Mouse (Mus musculus) lung, postnatal 0 days (tissue): ENCODE data around the gene Acox2. TPM values are rescaled to one million over a fixed set of nuclear protein-coding genes. Genes with fewer than 3 reads are reported as not detected.

Experiments used
- ATAC-seq: fragments of 200-750 bp; cut with Nextera tagmentation; 2 replicates; pipeline ENCODE4 v1.8.0; 2017; ENCODE audit warnings: moderate library complexity
- DNase-seq: peaks from one replicate; pipeline ENCODE4 v3.0.0-alpha.2; 2016; ENCODE audit warnings: low spot score
- H3K27ac ChIP-seq: fragments of 300-500 bp; sonication (generic); 2 replicates; pipeline ENCODE4 v1.5.1; 2014; ENCODE audit warnings: antibody characterized with exemption, mild to moderate bottlenecking, low read length, mixed read lengths
- H3K27me3 ChIP-seq: fragments of 300-500 bp; sonication (generic); replicated peaks from 2 replicates; pipeline ENCODE4 v1.6.1; 2014; ENCODE audit warnings: low read length, mixed read lengths; ENCODE audit not compliant: insufficient read depth
- H3K36me3 ChIP-seq: fragments of 300-500 bp; sonication (generic); 2 replicates; pipeline ENCODE4 v1.6.1; 2014; ENCODE audit warnings: low read length, mixed read lengths; ENCODE audit not compliant: insufficient read depth
- H3K4me1 ChIP-seq: fragments of 300-500 bp; sonication (generic); 2 replicates; pipeline ENCODE4 v1.6.1; 2014; ENCODE audit warnings: antibody characterized with exemption, low read depth, low read length, mixed read lengths; ENCODE audit not compliant: insufficient read depth
- H3K4me2 ChIP-seq: fragments of 300-500 bp; sonication (generic); replicated peaks from 2 replicates; pipeline ENCODE4 v1.6.1; 2014; ENCODE audit warnings: low read depth, mild to moderate bottlenecking, low read length, moderate library complexity, mixed read lengths
- H3K4me3 ChIP-seq: fragments of 300-500 bp; sonication (generic); 2 replicates; pipeline ENCODE4 v1.5.1; 2014; ENCODE audit warnings: low read depth, low read length
- H3K9ac ChIP-seq: fragments of 300-500 bp; sonication (generic); replicated peaks from 2 replicates; pipeline ENCODE4 v1.6.1; 2014; ENCODE audit warnings: low read depth, mild to moderate bottlenecking
- H3K9me3 ChIP-seq: fragments of 300-500 bp; sonication (generic); 2 replicates; pipeline ENCODE4 v1.6.1; 2016; ENCODE audit warnings: low read length, mixed read lengths
- CTCF ChIP-seq: IDR thresholded peaks from 2 replicates; pipeline ENCODE4 v1.5.1; 2016; ENCODE audit warnings: antibody characterized with exemption, mild to moderate bottlenecking
- EP300 ChIP-seq: IDR thresholded peaks from 2 replicates; pipeline ENCODE4 v1.6.1; 2016; ENCODE audit warnings: antibody characterized with exemption, mild to moderate bottlenecking, control low read depth
- WGBS: fragments of 180-500 bp; shearing (Covaris S2); extraction: QIAGEN DNeasy Blood & Tissue Kit; methylation state at CpG from one replicate; pipeline ENCODE4 v1.1.7; 2014; 5-methylcytosine and 5-hydroxymethylcytosine counted together
- polyA plus RNA-seq: library from polyadenylated mRNA; unstranded; fragments of >200 nt; fragmentation: Nextera tagmentation; extraction: Ambion mirVana; gene quantifications from 2 replicates; pipeline ENCODE4 v1.2.1, GENCODE M21; 2015

Acox2 gene
- polyA plus RNA-seq, 1 experiment from 2014 or later = 6.3 TPM

- Histone ChIP-seq H3K4me3 (no peak overlapping the region), H3K9ac (no peak overlapping the region), H3K27me3 (no peaks in the 10 kb centered on the region), H3K27ac (no peak overlapping the region), H3K9me3 (no peaks in the 10 kb centered on the region), H3K36me3 (no peaks in the 10 kb centered on the region), H3K4me1 (peaks cover 4% of the 10 kb centered on the region; the same call in 1 of the 2 replicates), H3K4me2 (no peak overlapping the region)
- ATAC-seq (peak; percentile 39; the same call in 1 of the 2 replicates), DNase-seq (peak; percentile 75)
- TF ChIP-seq CTCF = peak; percentile 76
- TF ChIP-seq EP300 = no peak
- 61% methylated on average over 7 of the region's 7 CpGs for WGBS
Measured at GRCm38 (mm10) chr14:8255076-8255729, 4.0 kb downstream of the Acox2 start.

DNA sequence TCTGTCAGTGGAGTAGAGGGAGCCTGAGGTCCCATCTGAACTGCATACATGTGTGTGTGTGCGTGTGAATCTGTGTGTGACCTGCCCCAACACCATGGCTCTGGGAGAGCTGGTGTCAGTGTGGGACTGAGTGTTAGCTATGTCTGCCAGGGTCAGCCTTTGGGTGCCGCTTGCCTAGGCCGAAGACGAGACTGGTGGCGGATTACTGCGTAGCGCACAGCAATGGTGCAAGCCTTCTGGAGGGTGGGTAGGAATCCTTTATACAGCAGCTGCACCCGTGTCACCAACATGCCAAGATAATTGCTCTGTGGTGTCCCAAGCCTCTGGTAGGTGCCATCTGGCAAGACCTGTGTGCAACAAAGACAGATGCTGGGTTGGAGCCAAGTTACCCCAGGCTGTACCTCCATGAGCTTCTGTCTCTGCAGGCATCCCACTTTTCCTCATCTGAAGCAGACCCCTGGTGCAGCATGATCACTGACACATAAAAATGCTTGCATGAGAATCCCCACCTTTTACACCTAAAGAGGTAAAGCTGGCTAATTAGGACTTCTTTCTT is 7.7 kb downstream of the Acox2 start:
- Histone ChIP-seq H3K27me3 (no peaks in the 10 kb centered on the region), H3K9me3 (no peaks in the 10 kb centered on the region), H3K4me2 (no peak overlapping the region), H3K27ac (no peak overlapping the region), H3K9ac (no peak overlapping the region), H3K4me1 (no peaks in the 10 kb centered on the region), H3K36me3 (no peaks in the 10 kb centered on the region), H3K4me3 (no peak overlapping the region)
- no peak for TF ChIP-seq CTCF
- no peak for TF ChIP-seq EP300
- ATAC-seq = no peak
- DNase-seq = no peak
- WGBS = 96% methylated on average over 8 of the region's 8 CpGs

DNA sequence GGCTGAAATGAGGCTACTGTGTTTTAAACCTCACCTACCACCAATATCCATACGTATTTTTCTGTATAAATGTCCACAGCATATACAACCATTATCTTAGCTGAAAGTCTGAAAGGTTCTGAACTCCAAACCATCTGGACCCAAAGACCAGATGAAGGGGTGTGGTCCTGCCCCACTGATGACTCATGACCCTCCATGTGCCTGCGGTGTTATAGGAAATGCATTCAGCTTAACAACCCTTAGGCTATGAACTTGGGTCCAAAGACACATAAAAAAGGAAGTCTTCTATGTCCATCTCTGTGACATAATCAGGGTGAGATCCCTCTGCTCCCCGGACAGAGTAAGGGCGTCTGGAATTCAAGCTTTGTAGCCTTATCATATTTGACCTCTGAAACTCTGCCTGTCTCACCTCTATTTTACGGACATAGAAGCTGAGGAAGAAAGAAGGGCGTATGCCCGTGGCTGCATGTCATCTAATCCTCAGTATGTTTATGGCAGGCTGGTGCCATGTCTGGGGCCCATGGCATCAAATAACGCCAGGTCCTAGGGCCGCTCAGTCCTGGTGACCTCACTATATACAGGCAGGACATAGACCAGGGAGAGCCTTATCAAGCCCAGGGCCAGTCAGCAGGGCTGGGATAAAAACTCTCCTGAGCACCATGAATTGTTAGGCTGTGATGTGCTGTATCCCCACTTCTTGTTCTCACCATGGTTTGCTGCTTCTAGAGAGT is 8.8 kb downstream of the Acox2 start:
- no peaks in the 10 kb centered on the region for H3K4me1 ChIP-seq
- DNase-seq = no peak
- no peak overlapping the region for H3K27ac ChIP-seq
- H3K9me3 ChIP-seq = no peaks in the 10 kb centered on the region
- TF ChIP-seq EP300 = no peak
- no peak for TF ChIP-seq CTCF
- H3K9ac ChIP-seq = no peak overlapping the region
- no peak overlapping the region for H3K4me2 ChIP-seq
- ATAC-seq = no peak
- no peaks in the 10 kb centered on the region for H3K36me3 ChIP-seq
- WGBS = 77% methylated on average over 9 of the region's 9 CpGs
- no peaks in the 10 kb centered on the region for H3K27me3 ChIP-seq
- no peak overlapping the region for H3K4me3 ChIP-seq

GRCm38 (mm10) chr14:8249206-8249605 is 9.9 kb downstream of the Acox2 start:
- no peak for DNase-seq
- no peak overlapping the region for H3K4me2 ChIP-seq
- TF ChIP-seq EP300 (no peak), CTCF (no peak)
- H3K27me3 ChIP-seq = no peaks in the 10 kb centered on the region
- ATAC-seq = no peak
- no peaks in the 10 kb centered on the region for H3K4me1 ChIP-seq
- no peaks in the 10 kb centered on the region for H3K9me3 ChIP-seq
- no peak overlapping the region for H3K27ac ChIP-seq
- WGBS = 88% methylated on average over 1 of the region's 1 CpGs
- no peaks in the 10 kb centered on the region for H3K36me3 ChIP-seq
- H3K9ac ChIP-seq = no peak overlapping the region
- no peak overlapping the region for H3K4me3 ChIP-seq

GRCm38 (mm10) chr14:8246878-8247277 is 12.3 kb downstream of the Acox2 start:
- Histone ChIP-seq H3K9ac (no peak overlapping the region), H3K27ac (no peak overlapping the region), H3K27me3 (no peaks in the 10 kb centered on the region), H3K4me3 (no peak overlapping the region), H3K4me2 (no peak overlapping the region), H3K36me3 (no peaks in the 10 kb centered on the region), H3K9me3 (no peaks in the 10 kb centered on the region), H3K4me1 (no peaks in the 10 kb centered on the region)
- TF ChIP-seq CTCF (no peak), EP300 (no peak)
- 62% methylated on average over 8 of the region's 8 CpGs for WGBS
- DNase-seq (peak; percentile 75), ATAC-seq (peak; percentile 76)

- H3K9ac ChIP-seq = no peak overlapping the region
- H3K36me3 ChIP-seq = no peaks in the 10 kb centered on the region
- no peak overlapping the region for H3K4me3 ChIP-seq
- H3K4me2 ChIP-seq = no peak overlapping the region
- H3K27ac ChIP-seq = no peak overlapping the region
- WGBS = 33% methylated on average over 5 of the region's 5 CpGs
- DNase-seq (peak; percentile 81), ATAC-seq (peak; percentile 61)
- H3K4me1 ChIP-seq = no peaks in the 10 kb centered on the region
- no peaks in the 10 kb centered on the region for H3K9me3 ChIP-seq
- TF ChIP-seq EP300 = peak; percentile 65
- TF ChIP-seq CTCF = no peak
- H3K27me3 ChIP-seq = no peaks in the 10 kb centered on the region
Measured at GRCm38 (mm10) chr14:8244211-8244611, 14.9 kb downstream of the Acox2 start.
